Mouse (Mus musculus) spleen, adult 2 months (tissue): ENCODE measurements around the gene Auts2.

ENCODE experiments used
- CTCF ChIP-seq: fragments of 200-500 bp; IDR thresholded peaks from 2 replicates; pipeline ENCODE4 v1.5.1; 2011; ENCODE audit warnings: mild to moderate bottlenecking, inconsistent platforms; ENCODE audit not compliant: insufficient read depth, insufficient read length, insufficient replicate concordance; ENCODE audit errors: extremely low read depth
- POLR2A ChIP-seq: fragments of 200-500 bp; IDR thresholded peaks from 2 replicates; pipeline ENCODE4 v1.6.1; 2011; ENCODE audit warnings: low read depth, low read length, inconsistent platforms

DNA sequence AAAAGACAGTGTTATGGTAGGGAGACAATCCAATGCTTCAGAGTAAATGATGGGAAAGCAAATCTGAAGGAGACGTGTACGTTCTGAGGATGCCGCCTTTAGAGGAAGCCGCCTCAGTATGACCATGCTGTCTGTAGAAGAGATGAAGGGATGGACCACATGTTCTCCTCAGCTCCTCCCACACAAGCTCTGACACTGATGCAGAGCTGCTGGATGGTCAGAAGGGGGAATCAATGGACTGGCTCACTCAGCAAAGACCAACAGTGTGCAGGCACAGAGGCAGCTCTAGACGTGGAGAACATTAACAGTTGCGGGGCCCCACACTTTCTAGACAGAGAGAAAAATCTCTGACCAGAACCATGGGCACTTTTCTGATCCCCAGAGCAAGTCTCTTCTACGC is 187.2 kb downstream of the Auts2 start:
- TF ChIP-seq CTCF (no peak), POLR2A (no peak)
